Mouse (Mus musculus): ENCODE measurements at regions not wholly inside any gene's neighbourhood (a gene's known extent, or its start where the extent isn't known, plus 50 kb on each side); places are given as distances from the start of the nearest gene placed in this dataset.
"Not testable (repeated sequence)": the region's sequence is repeated elsewhere in the genome, so short reads cannot be mapped to it uniquely, and the experiment has no call there.

GRCm38 (mm10) chr1:59422981-59423941 lies 59.0 kb upstream of the Fzd7 start:
- H3K36me3 ChIP-seq = no peaks in the 10 kb centered on the region
- peak overlapping the region; percentile 33 for H3K4me2 ChIP-seq (replicated peaks)
- peak overlapping the region; percentile 48; the same call in 1 of the 2 replicates for H3K27ac ChIP-seq (replicated peaks)
- no peaks in the 10 kb centered on the region for H3K27me3 ChIP-seq
- H3K4me1 ChIP-seq = peaks cover 17% of the 10 kb centered on the region
- ATAC-seq (ENCODE audit: insufficient number of reproducible peaks, low FRiP score, low TSS enrichment, low read depth) = peak; percentile 39; the same call in 1 of the 2 replicates
- WGBS = 22% methylated on average over 19 of the region's 19 CpGs
- H3K4me3 ChIP-seq (replicated peaks) = no peak overlapping the region; the same call in 1 of the 2 replicates
- no peaks in the 10 kb centered on the region for H3K9me3 ChIP-seq (replicated peaks)
- H3K9ac ChIP-seq = no peak overlapping the region

GRCm38 (mm10) chr1:59425771-59426170 lies 56.5 kb upstream of the Fzd7 start:
- 93% methylated on average over 1 of the region's 1 CpGs for WGBS
- H3K4me3 ChIP-seq (replicated peaks); H3K9ac ChIP-seq; H3K27ac ChIP-seq (replicated peaks); H3K4me2 ChIP-seq (replicated peaks); H3K27me3 ChIP-seq; H3K36me3 ChIP-seq; ATAC-seq (ENCODE audit: insufficient number of reproducible peaks, low FRiP score, low TSS enrichment, low read depth); H3K9me3 ChIP-seq (replicated peaks): not testable (repeated sequence)
- peaks cover 17% of the 10 kb centered on the region for H3K4me1 ChIP-seq

DNA sequence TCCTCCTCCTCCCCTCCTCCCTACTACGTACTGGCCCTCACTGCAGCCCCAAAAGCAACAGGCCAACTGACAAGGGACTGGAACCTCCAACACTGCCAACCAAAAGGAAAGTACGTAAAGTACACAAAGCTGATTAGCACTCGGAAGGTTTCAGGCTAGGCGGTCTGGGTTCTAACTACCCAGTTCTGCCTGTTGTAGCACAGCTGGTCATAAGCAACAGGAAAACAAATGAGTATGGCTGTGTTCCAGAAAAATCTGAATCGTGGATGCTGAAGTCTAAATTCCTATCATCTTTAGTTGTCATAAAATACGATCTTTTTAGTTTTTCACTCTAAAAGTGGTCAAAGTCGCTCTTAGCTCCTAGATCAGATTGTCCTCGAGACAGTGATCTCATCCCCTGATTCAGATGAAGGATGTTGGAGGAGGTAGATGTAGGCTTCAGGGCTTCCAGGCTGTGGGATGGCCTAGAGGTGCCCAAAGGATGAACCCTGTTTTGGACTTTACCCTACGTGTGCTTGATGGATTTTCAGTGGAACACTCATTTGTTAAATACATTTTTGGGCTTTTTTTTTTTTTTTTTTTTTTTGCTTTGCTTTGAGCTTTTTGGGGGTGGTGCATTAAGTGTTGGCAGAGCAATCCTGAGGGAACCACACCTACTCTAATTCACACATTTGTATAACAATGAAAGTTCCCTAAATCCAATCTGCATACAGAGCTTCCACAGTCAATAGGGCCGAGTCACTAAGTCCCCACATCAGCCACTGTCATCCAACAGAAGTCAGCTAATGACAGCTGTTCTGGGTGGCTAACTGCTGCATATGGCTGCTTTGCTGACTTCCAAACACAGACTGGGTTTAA lies 55.6 kb upstream of the Fzd7 start:
- H3K27ac ChIP-seq (replicated peaks) = no peak overlapping the region
- H3K4me2 ChIP-seq (replicated peaks) = no peak overlapping the region
- H3K4me1 ChIP-seq = peaks cover 17% of the 10 kb centered on the region
- H3K27me3 ChIP-seq = no peaks in the 10 kb centered on the region
- 56% methylated on average over 9 of the region's 10 CpGs for WGBS
- no peak overlapping the region for H3K9ac ChIP-seq
- H3K4me3 ChIP-seq (replicated peaks) = no peak overlapping the region
- no peaks in the 10 kb centered on the region for H3K9me3 ChIP-seq (replicated peaks)
- ATAC-seq (ENCODE audit: insufficient number of reproducible peaks, low FRiP score, low TSS enrichment, low read depth) = no peak
- no peaks in the 10 kb centered on the region for H3K36me3 ChIP-seq

DNA sequence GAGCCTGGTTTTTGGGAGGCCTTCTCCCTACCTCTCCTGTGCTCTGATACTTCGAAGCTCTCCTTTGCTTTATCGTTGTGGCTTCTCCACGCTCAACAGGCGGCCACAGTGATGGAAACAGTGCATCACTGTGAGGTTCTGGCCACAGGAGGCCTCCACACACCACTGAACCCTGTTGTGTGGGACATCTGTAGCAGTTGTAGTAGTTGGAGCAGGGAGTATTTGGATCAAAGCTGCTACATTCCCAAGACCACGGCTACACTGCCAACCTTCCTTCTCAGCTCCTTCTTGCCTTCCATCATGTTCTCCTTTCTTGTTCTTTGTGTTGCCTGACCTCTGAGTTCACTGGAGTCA lies 55.0 kb upstream of the Fzd7 start:
- no peaks in the 10 kb centered on the region for H3K9me3 ChIP-seq (replicated peaks)
- no peaks in the 10 kb centered on the region for H3K36me3 ChIP-seq
- WGBS = 55% methylated on average over 5 of the region's 5 CpGs
- no peak overlapping the region for H3K4me3 ChIP-seq (replicated peaks)
- no peak overlapping the region for H3K9ac ChIP-seq
- H3K4me2 ChIP-seq (replicated peaks) = no peak overlapping the region
- no peak overlapping the region for H3K27ac ChIP-seq (replicated peaks)
- ATAC-seq (ENCODE audit: insufficient number of reproducible peaks, low FRiP score, low TSS enrichment, low read depth) = no peak
- H3K27me3 ChIP-seq = no peaks in the 10 kb centered on the region
- peaks cover 16% of the 10 kb centered on the region for H3K4me1 ChIP-seq

DNA sequence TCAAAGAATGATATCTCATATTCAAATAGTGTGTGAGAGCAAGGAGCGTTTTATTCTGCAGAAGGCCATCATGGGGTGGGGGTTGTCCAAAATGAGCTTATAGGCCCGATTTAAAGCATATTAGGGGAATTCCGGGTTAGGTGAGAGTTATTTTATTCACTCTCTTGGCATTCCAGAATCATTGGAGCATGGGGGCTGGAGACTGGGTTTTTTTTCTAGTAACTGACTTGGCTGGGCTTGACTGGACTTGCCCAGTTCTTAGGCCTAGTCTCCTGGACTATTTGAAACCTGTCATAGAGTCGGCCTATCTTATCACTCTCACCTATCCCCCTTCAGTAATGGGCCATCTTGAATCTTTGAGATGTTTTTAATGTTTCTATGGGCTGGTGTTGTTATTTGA lies 52.9 kb upstream of the Fzd7 start:
- ATAC-seq (ENCODE audit: insufficient number of reproducible peaks, low FRiP score, low TSS enrichment, low read depth) = no peak
- H3K36me3 ChIP-seq = no peaks in the 10 kb centered on the region

GRCm38 (mm10) chr1:59430234-59430633 lies 52.0 kb upstream of the Fzd7 start:
- Histone ChIP-seq H3K9ac (no peak overlapping the region), H3K27me3 (no peaks in the 10 kb centered on the region), H3K27ac (replicated peaks) (no peak overlapping the region), H3K4me1 (no peaks in the 10 kb centered on the region), H3K4me3 (replicated peaks) (no peak overlapping the region), H3K36me3 (no peaks in the 10 kb centered on the region), H3K4me2 (replicated peaks) (no peak overlapping the region), H3K9me3 (replicated peaks) (no peaks in the 10 kb centered on the region)
- 75% methylated on average over 3 of the region's 3 CpGs for WGBS
- no peak for ATAC-seq (ENCODE audit: insufficient number of reproducible peaks, low FRiP score, low TSS enrichment, low read depth)

More for the DNA sequence above, 52.9 kb upstream of the Fzd7 start:
- Histone ChIP-seq H3K9ac (no peak overlapping the region), H3K4me2 (replicated peaks) (no peak overlapping the region), H3K4me3 (replicated peaks) (no peak overlapping the region), H3K4me1 (no peaks in the 10 kb centered on the region), H3K27me3 (no peaks in the 10 kb centered on the region), H3K27ac (replicated peaks) (no peak overlapping the region), H3K9me3 (replicated peaks) (no peaks in the 10 kb centered on the region)
- 82% methylated on average over 4 of the region's 4 CpGs for WGBS

GRCm38 (mm10) chr1:59430886-59431486 lies 51.2 kb upstream of the Fzd7 start:
- Histone ChIP-seq H3K36me3 (no peaks in the 10 kb centered on the region), H3K9me3 (replicated peaks) (no peaks in the 10 kb centered on the region), H3K4me2 (replicated peaks) (no peak overlapping the region), H3K27me3 (no peaks in the 10 kb centered on the region), H3K4me1 (no peaks in the 10 kb centered on the region), H3K4me3 (replicated peaks) (no peak overlapping the region), H3K9ac (no peak overlapping the region), H3K27ac (replicated peaks) (no peak overlapping the region)
- ATAC-seq (ENCODE audit: insufficient number of reproducible peaks, low FRiP score, low TSS enrichment, low read depth) = no peak
- 68% methylated on average over 6 of the region's 6 CpGs for WGBS

Data from embryonic facial prominence, embryonic 15.5 days (tissue).